Mouse (Mus musculus) heart, embryonic 11.5 days (tissue): ENCODE data around the gene Plekhg5. TPM values are rescaled to one million over a fixed set of nuclear protein-coding genes. Genes with fewer than 3 reads are reported as not detected.
A peak's percentile ranks its signal among the peaks of the same experiment; 100 is the strongest.

Source experiments
- ATAC-seq: fragments of 200-750 bp; cut with Nextera tagmentation; replicated peaks from 2 replicates; pipeline ENCODE4 v1.8.0; 2017; ENCODE audit warnings: moderate library complexity; ENCODE audit not compliant: insufficient number of reproducible peaks, low FRiP score, low TSS enrichment
- H3K27ac ChIP-seq: fragments of 300-500 bp; sonication (generic); 2 replicates; pipeline ENCODE4 v1.5.1; 2014; ENCODE audit warnings: mild to moderate bottlenecking, low read depth, low read length
- H3K27me3 ChIP-seq: fragments of 300-500 bp; sonication (generic); 2 replicates; pipeline ENCODE4 v1.6.1; 2014; ENCODE audit warnings: mild to moderate bottlenecking, low read length, mixed read lengths; ENCODE audit not compliant: control insufficient read depth, insufficient read depth
- H3K36me3 ChIP-seq: fragments of 300-500 bp; sonication (generic); 2 replicates; pipeline ENCODE4 v1.6.1; 2014; ENCODE audit warnings: mild to moderate bottlenecking, low read length, moderate library complexity, mixed read lengths; ENCODE audit not compliant: control insufficient read depth, insufficient read depth
- H3K4me1 ChIP-seq: fragments of 300-500 bp; sonication (generic); 2 replicates; pipeline ENCODE4 v1.6.1; 2014; ENCODE audit warnings: low read length; ENCODE audit not compliant: control insufficient read depth, insufficient read depth
- H3K4me2 ChIP-seq: fragments of 300-500 bp; sonication (generic); 2 replicates; pipeline ENCODE4 v1.6.1; 2014; ENCODE audit warnings: mild to moderate bottlenecking, moderate library complexity
- H3K4me3 ChIP-seq: fragments of 300-500 bp; sonication (generic); 2 replicates; pipeline ENCODE4 v1.5.1; 2014; ENCODE audit warnings: low read depth, low read length
- H3K9ac ChIP-seq: fragments of 300-500 bp; sonication (generic); 2 replicates; pipeline ENCODE4 v1.6.1; 2014; ENCODE audit warnings: mild to moderate bottlenecking, low read depth, low read length, moderate library complexity
- H3K9me3 ChIP-seq: fragments of 300-500 bp; sonication (generic); replicated peaks from 2 replicates; pipeline ENCODE4 v1.6.1; 2016; ENCODE audit warnings: low read length; ENCODE audit not compliant: control insufficient read depth
- WGBS: fragments of 180-500 bp; shearing (Covaris S2); extraction: QIAGEN DNeasy Blood & Tissue Kit; methylation state at CpG from one replicate; pipeline ENCODE4 v1.1.7; 2014; ENCODE audit not compliant: insufficient replicate concordance; 5-methylcytosine and 5-hydroxymethylcytosine counted together
- polyA plus RNA-seq: library from polyadenylated mRNA; unstranded; fragments of >200 nt; fragmentation: Nextera tagmentation; extraction: Ambion mirVana; gene quantifications from 2 replicates; pipeline ENCODE4 v1.2.1, GENCODE M21; 2014

Gene Plekhg5
- polyA plus RNA-seq, 1 experiment from 2014 or later = 7.0 TPM

DNA sequence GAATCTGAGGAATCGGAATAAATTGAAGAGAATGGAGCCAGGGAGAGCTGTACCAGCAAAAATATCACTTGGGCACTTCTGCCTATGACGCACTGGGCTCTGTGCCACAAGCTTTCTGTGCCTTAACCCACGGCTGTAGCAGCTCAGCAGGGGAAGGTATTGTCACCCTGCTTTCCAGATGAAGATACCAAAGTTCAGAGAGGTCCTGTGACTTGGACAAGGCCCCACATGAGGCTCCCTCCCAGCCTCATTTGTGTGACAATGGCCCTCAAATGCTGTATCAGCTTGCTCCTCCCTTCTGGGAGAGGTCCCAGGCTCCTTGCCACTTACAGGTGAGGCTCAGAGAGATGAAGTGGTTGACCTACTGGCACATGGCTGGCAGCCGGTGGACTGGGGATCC is 15.8 kb downstream of the Plekhg5 start:
- Histone ChIP-seq H3K27ac (no peak overlapping the region), H3K4me2 (peak overlapping the region; percentile 78), H3K9ac (no peak overlapping the region), H3K4me1 (peaks cover 18% of the 10 kb centered on the region), H3K36me3 (no peaks in the 10 kb centered on the region), H3K4me3 (no peak overlapping the region; the same call in 1 of the 2 replicates), H3K9me3 (no peaks in the 10 kb centered on the region), H3K27me3 (peaks cover 3% of the 10 kb centered on the region; the same call in 1 of the 2 replicates)
- ATAC-seq = no peak
- 54% methylated on average over 4 of the region's 4 CpGs for WGBS

- H3K9ac ChIP-seq = no peak overlapping the region
- no peaks in the 10 kb centered on the region for H3K9me3 ChIP-seq
- ATAC-seq = no peak
- H3K4me2 ChIP-seq = no peak overlapping the region; the same call in 1 of the 2 replicates
- 57% methylated on average over 8 of the region's 8 CpGs for WGBS
- no peak overlapping the region for H3K27ac ChIP-seq
- H3K4me1 ChIP-seq = peaks cover 18% of the 10 kb centered on the region
- H3K27me3 ChIP-seq = peaks cover 3% of the 10 kb centered on the region; the same call in 1 of the 2 replicates
- no peak overlapping the region; the same call in 1 of the 2 replicates for H3K4me3 ChIP-seq
- no peaks in the 10 kb centered on the region for H3K36me3 ChIP-seq
Observed at GRCm38 (mm10) chr4:152088556-152089120, 16.3 kb downstream of the Plekhg5 start.

GRCm38 (mm10) chr4:152090191-152090590 is 17.9 kb downstream of the Plekhg5 start:
- no peak overlapping the region for H3K4me3 ChIP-seq
- ATAC-seq = no peak
- no peaks in the 10 kb centered on the region for H3K9me3 ChIP-seq
- no peak overlapping the region for H3K27ac ChIP-seq
- H3K4me2 ChIP-seq = no peak overlapping the region
- 81% methylated on average over 9 of the region's 9 CpGs for WGBS
- no peaks in the 10 kb centered on the region for H3K36me3 ChIP-seq
- H3K4me1 ChIP-seq = peaks cover 18% of the 10 kb centered on the region
- peaks cover 3% of the 10 kb centered on the region; the same call in 1 of the 2 replicates for H3K27me3 ChIP-seq
- no peak overlapping the region for H3K9ac ChIP-seq

DNA sequence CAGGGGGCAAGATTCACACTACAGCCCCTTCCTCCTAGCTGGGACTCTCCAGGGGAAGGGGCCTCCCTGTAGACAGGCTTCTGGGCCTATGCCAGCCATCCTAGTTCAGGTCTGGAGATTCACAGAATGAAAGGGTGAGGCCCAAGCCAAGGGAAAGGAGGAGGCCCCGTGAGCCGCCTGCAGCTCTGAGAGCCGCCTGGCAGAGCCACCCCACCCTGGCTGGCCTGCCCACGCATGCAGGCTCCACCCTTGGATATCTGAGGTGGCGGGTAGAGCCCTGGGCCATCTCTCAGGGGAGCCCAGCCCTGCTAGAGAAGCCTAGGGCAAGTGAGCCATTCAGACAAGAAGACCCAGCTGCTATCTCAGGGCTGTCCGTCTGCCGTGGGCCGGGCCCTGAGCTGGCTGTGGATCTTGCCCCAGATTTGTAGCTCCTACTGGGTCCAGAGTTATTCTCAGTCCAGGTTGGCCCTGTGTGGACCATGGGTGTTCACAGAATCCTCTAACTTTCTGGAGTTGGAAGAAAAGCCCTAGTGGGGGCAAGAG is 20.5 kb downstream of the Plekhg5 start:
- Histone ChIP-seq H3K27ac (no peak overlapping the region), H3K27me3 (0 out of 2 replicates have a peak, but pooled peaks cover 3% of the 10 kb centered on the region), H3K4me1 (peaks cover 19% of the 10 kb centered on the region), H3K9me3 (no peaks in the 10 kb centered on the region), H3K4me2 (no peak overlapping the region), H3K9ac (peak overlapping the region; percentile 34; the same call in 1 of the 2 replicates), H3K4me3 (no peak overlapping the region), H3K36me3 (no peaks in the 10 kb centered on the region)
- no peak for ATAC-seq
- WGBS = 53% methylated on average over 8 of the region's 8 CpGs

DNA sequence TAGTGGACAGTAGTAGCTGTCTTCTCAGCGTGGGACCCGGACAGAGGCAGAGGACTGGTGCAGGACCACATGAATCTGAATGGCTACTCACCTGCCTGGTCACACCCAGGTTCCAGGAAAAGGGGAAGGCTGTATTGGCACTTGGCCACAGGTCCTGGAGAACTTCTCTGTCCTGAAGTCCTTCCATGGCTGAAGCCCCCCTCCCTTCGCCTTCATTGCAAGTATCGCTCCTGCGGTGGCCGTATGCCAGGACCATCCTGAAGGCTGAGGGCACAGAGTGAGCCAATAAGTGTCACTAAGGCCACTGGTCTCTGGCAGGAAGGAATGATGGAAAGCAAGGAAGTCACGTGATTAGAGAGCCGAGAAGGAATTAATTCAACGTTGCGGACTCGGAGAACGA is 21.9 kb downstream of the Plekhg5 start:
- Histone ChIP-seq H3K9ac (no peak overlapping the region), H3K27ac (no peak overlapping the region), H3K4me3 (no peak overlapping the region), H3K9me3 (no peaks in the 10 kb centered on the region), H3K4me1 (peaks cover 20% of the 10 kb centered on the region), H3K27me3 (0 out of 2 replicates have a peak, but pooled peaks cover 3% of the 10 kb centered on the region), H3K36me3 (no peaks in the 10 kb centered on the region), H3K4me2 (no peak overlapping the region)
- WGBS = 84% methylated on average over 12 of the region's 12 CpGs
- no peak for ATAC-seq

DNA sequence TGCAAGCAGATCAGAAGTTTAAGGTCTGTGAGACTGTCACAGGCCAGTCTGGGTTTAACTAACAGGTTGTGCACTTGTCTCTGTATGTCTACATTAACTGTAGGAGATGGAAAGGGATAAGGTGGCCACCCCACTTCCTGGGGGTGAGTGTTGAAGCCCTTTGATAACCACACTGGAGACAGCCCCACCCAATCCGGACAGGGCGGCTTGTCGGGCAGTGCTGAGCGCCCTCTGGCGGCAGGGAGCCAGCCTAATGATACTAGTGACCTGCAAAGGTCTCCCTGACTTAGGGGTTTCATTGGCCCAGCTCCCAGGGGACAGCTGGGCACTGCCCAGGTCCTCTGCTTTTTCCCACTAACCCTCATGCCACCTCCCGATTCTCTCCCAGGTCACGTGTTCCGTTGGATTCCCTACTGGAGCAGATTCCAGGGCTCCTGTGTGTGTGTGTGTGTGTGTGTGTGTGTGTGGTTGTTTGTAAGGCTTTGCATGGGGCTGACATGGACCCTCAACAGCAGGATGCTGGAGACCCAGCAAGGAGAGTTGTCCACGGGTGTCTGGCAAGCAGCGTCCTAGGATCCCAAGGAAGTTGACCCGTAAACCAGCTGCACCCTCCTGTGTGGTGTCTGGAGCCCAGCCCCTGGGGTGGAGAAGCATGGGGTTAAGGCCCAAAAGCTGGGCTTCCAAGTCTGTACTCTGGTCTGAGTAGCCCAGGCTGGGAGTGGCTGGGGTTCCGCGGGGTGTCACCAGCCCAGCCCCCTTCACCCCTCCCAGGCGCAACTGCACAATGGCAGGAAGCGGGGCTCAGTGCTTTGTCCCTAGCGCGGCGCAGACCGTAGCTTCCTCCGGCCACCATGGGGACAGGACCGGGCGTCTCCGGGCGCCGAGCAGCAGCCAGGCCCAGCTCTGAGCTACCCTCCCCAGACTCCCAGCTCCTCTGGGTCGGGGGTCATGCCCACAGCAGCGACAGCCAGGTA is 23.9 kb downstream of the Plekhg5 start:
- Histone ChIP-seq H3K27me3 (0 out of 2 replicates have a peak, but pooled peaks cover 3% of the 10 kb centered on the region), H3K27ac (peak overlapping the region; percentile 77), H3K4me3 (peak overlapping the region; percentile 42), H3K9ac (peak overlapping the region; percentile 65), H3K4me2 (peak overlapping the region; percentile 59), H3K4me1 (peaks cover 20% of the 10 kb centered on the region), H3K9me3 (no peaks in the 10 kb centered on the region), H3K36me3 (no peaks in the 10 kb centered on the region)
- WGBS = 18% methylated on average over 27 of the region's 27 CpGs
- peak; percentile 26; the same call in 1 of the 2 replicates for ATAC-seq

- Histone ChIP-seq H3K4me3 (peak overlapping the region; percentile 42), H3K9me3 (no peaks in the 10 kb centered on the region), H3K27ac (peak overlapping the region; percentile 77), H3K27me3 (0 out of 2 replicates have a peak, but pooled peaks cover 3% of the 10 kb centered on the region), H3K9ac (peak overlapping the region; percentile 65), H3K4me2 (peak overlapping the region; percentile 59), H3K4me1 (peaks cover 23% of the 10 kb centered on the region), H3K36me3 (no peaks in the 10 kb centered on the region)
- 27% methylated on average over 6 of the region's 6 CpGs for WGBS
- ATAC-seq = no peak
Observed at GRCm38 (mm10) chr4:152096927-152097326, 24.6 kb downstream of the Plekhg5 start.
